Mouse (Mus musculus) heart, embryonic 10.5 days (tissue): ENCODE data around the gene Mob3a. TPM values are rescaled to one million over a fixed set of nuclear protein-coding genes. Genes with fewer than 3 reads are reported as not detected.

Source experiments
- DNase-seq: peaks from one replicate; pipeline ENCODE4 v3.0.0-alpha.2; 2017; ENCODE audit warnings: low spot score
- H3K27ac ChIP-seq: fragments of 300-500 bp; sonication (generic); 2 replicates; pipeline ENCODE4 v1.5.1; 2016; ENCODE audit warnings: mild to moderate bottlenecking
- H3K27me3 ChIP-seq: fragments of 300-500 bp; sonication (generic); 2 replicates; pipeline ENCODE4 v1.6.1; 2016; ENCODE audit warnings: mild to moderate bottlenecking; ENCODE audit not compliant: poor library complexity, insufficient read depth, severe bottlenecking
- H3K36me3 ChIP-seq: fragments of 300-500 bp; sonication (generic); 2 replicates; pipeline ENCODE4 v1.6.1; 2016; ENCODE audit warnings: mild to moderate bottlenecking, moderate library complexity
- H3K4me1 ChIP-seq: fragments of 300-500 bp; sonication (generic); 2 replicates; pipeline ENCODE4 v1.6.1; 2016; ENCODE audit warnings: mild to moderate bottlenecking
- H3K4me3 ChIP-seq: fragments of 300-500 bp; sonication (generic); 2 replicates; pipeline ENCODE4 v1.5.1; 2016; ENCODE audit warnings: mild to moderate bottlenecking, moderate library complexity
- H3K9me3 ChIP-seq: fragments of 300-500 bp; sonication (generic); 2 replicates; pipeline ENCODE4 v1.6.1; 2016; ENCODE audit warnings: mild to moderate bottlenecking, moderate library complexity
- WGBS: fragments of 180-500 bp; shearing (Covaris S2); methylation state at CpG from one replicate; pipeline ENCODE4 v1.1.7; 2016; 5-methylcytosine and 5-hydroxymethylcytosine counted together
- polyA plus RNA-seq: library from polyadenylated mRNA; unstranded; fragments of >200 nt; fragmentation: Nextera tagmentation; extraction: Ambion mirVana; gene quantifications from 2 replicates; pipeline ENCODE4 v1.2.1, GENCODE M21; 2016

Gene Mob3a
- polyA plus RNA-seq, 1 experiment from 2014 or later = 56.8 TPM

DNA sequence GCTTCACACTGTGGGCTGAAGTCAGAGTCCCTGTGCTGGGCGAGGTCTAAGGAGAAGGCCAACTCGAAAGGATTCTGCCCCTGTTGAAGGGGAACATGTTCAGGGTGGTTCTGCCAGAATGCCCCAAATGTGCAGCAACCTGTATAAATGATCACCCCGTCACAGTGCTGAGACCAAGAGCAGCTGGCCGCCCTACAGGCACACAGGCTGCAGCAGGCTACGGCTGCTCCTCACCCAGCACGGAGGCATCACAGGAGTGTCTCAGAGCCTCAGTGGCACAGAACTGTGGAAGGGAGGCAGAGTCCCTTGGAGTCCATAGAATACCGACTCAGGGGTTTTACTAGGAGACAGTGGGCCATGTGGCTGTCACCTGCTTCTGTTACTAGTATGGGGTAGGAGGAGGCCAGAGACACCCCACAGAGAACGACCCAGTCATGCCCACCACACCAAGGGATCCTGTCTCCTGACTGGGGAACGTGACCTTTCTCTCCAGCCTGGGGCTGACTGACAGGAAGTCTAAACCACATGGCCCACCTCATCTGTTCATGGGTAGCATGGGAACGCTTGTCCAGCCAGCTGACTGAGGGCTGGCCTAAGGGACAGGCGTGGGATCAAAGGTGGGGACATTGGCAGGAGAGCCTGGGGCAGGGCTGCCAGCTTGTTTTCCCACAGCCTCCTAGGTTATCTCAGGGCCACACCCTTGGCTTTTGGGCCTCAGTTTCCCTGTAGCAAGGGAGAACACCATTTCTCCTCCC, 29.7 kb downstream of the Mob3a start:
- 84% methylated on average over 11 of the region's 11 CpGs for WGBS
- H3K27me3 ChIP-seq = no peaks in the 10 kb centered on the region
- DNase-seq = no peak
- H3K27ac ChIP-seq = 0 out of 2 replicates have a peak overlapping the region, but pooled peaks have one; percentile 9
- peaks cover 55% of the 10 kb centered on the region for H3K4me1 ChIP-seq
- no peaks in the 10 kb centered on the region for H3K9me3 ChIP-seq
- peaks cover 61% of the 10 kb centered on the region for H3K36me3 ChIP-seq
- no peak overlapping the region for H3K4me3 ChIP-seq

DNA sequence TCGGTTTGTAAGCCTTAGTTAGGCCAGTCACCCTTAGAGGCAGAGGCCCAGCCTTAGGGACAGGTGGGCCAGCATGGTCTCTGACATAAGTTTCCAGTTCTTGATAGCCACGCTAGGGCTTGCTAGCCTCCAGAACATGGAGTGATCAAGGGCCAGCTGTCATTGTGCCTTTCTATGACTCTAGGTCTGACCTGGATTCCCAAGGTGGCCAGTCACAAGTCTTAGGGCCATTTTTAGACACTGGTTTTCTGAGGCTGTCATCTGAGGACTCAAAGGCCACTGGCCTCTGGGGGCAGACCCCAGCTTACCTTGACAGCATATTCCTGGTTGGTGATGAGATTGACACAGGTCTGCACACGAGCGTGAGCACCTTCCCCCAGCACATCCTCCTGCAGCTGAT, 30.5 kb downstream of the Mob3a start:
- Histone ChIP-seq H3K4me1 (peaks cover 55% of the 10 kb centered on the region), H3K36me3 (peaks cover 69% of the 10 kb centered on the region), H3K27ac (no peak overlapping the region), H3K27me3 (no peaks in the 10 kb centered on the region), H3K9me3 (no peaks in the 10 kb centered on the region), H3K4me3 (no peak overlapping the region)
- DNase-seq = no peak
- WGBS = 90% methylated on average over 4 of the region's 4 CpGs

DNA sequence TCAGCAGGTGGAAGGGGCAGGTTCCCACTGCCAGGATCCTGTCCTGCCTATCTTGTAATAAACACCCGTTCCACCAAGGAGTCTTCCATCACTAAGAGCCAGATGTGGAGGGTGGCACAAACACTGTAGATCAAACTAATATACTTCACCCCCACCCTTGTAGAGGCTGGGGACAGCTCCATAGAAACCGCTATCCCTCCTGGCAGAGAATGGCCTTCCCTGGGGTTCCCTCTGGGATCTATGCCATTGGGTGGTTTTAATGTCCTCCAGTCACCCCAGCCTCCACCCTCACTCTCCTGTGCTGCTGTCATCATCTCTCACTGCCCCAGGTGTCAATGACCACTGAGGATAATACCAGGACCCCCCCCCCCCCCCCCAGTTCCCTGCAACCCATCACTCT, 31.2 kb downstream of the Mob3a start:
- H3K27ac ChIP-seq = no peak overlapping the region
- H3K9me3 ChIP-seq = no peaks in the 10 kb centered on the region
- WGBS = 94% methylated on average over 2 of the region's 2 CpGs
- peaks cover 62% of the 10 kb centered on the region for H3K4me1 ChIP-seq
- no peak overlapping the region for H3K4me3 ChIP-seq
- H3K36me3 ChIP-seq = peaks cover 74% of the 10 kb centered on the region
- H3K27me3 ChIP-seq = no peaks in the 10 kb centered on the region
- DNase-seq = no peak

- H3K27ac ChIP-seq = 0 out of 2 replicates have a peak overlapping the region, but pooled peaks have one; percentile 0
- no peak for DNase-seq
- H3K4me3 ChIP-seq = no peak overlapping the region
- H3K9me3 ChIP-seq = no peaks in the 10 kb centered on the region
- peaks cover 65% of the 10 kb centered on the region for H3K4me1 ChIP-seq
- no peaks in the 10 kb centered on the region for H3K27me3 ChIP-seq
- 91% methylated on average over 7 of the region's 7 CpGs for WGBS
- peaks cover 74% of the 10 kb centered on the region for H3K36me3 ChIP-seq
Observed at GRCm38 (mm10) chr10:80669737-80670485, 31.9 kb downstream of the Mob3a start.

DNA sequence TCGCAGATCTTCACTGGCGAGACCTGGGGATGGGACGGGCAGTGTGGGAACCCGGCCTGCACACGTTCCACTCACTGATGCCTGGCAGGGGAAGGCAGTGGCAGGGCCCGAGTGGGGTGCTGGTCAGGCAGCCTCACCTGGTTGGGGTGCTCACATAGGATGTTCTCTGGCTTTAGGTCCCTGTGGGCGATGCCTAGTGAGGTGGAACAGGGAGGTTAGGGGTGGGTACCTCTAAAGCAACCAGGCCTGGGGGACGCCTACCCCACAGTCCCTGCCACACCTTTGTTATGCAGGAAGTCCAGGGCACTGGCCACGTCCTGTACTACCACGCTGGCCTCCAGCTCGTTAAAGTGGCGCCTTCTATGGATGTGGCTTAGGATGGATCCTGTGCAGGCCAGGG, 32.8 kb downstream of the Mob3a start:
- no peak for DNase-seq
- H3K36me3 ChIP-seq = peaks cover 74% of the 10 kb centered on the region
- peaks cover 65% of the 10 kb centered on the region for H3K4me1 ChIP-seq
- no peaks in the 10 kb centered on the region for H3K27me3 ChIP-seq
- WGBS = 87% methylated on average over 12 of the region's 12 CpGs
- no peak overlapping the region for H3K27ac ChIP-seq
- no peaks in the 10 kb centered on the region for H3K9me3 ChIP-seq
- no peak overlapping the region for H3K4me3 ChIP-seq

GRCm38 (mm10) chr10:80668614-80669013, 33.2 kb downstream of the Mob3a start:
- Histone ChIP-seq H3K27me3 (no peaks in the 10 kb centered on the region), H3K4me1 (peaks cover 65% of the 10 kb centered on the region), H3K27ac (no peak overlapping the region), H3K4me3 (no peak overlapping the region), H3K36me3 (peaks cover 71% of the 10 kb centered on the region), H3K9me3 (no peaks in the 10 kb centered on the region)
- DNase-seq = no peak
- 84% methylated on average over 11 of the region's 11 CpGs for WGBS

DNA sequence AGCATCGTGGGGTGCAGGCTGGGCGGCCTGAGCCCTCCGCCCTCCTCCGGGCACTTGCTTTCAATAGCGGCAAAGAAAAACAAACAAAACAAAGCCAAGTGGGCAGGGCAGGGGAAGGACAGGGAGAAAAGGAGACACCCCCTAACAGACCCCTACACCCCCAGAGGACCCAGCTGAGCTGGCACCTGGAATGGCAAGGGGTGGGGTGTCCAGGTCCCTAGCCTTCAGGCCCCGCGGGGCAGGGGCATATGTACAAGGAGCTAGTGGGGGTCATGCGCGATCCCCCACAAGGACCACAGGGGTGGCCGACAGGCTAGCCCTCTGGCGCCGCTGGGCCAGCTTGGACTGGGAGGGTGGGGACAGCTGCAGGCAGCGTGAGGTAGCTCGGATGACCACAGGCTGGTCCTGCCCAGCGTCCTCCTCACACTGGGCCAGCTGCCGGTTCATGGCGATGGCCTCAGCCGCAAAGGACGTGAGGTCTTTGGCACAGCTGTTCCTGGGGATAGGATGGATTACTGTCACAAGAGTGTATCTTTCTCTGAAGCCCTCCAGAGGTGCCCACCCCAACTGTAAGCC, 34.9 kb downstream of the Mob3a start:
- Histone ChIP-seq H3K27me3 (no peaks in the 10 kb centered on the region), H3K4me1 (peaks cover 59% of the 10 kb centered on the region), H3K36me3 (peaks cover 62% of the 10 kb centered on the region), H3K9me3 (no peaks in the 10 kb centered on the region), H3K4me3 (no peak overlapping the region), H3K27ac (no peak overlapping the region; the same call in 1 of the 2 replicates)
- DNase-seq = no peak
- WGBS = 85% methylated on average over 19 of the region's 19 CpGs

GRCm38 (mm10) chr10:80665981-80666733, 35.6 kb downstream of the Mob3a start:
- Histone ChIP-seq H3K4me1 (peaks cover 52% of the 10 kb centered on the region), H3K4me3 (0 out of 2 replicates have a peak overlapping the region, but pooled peaks have one; percentile 7), H3K27ac (no peak overlapping the region; the same call in 1 of the 2 replicates), H3K9me3 (no peaks in the 10 kb centered on the region), H3K36me3 (peaks cover 54% of the 10 kb centered on the region), H3K27me3 (no peaks in the 10 kb centered on the region)
- WGBS = 78% methylated on average over 10 of the region's 10 CpGs
- no peak for DNase-seq

DNA sequence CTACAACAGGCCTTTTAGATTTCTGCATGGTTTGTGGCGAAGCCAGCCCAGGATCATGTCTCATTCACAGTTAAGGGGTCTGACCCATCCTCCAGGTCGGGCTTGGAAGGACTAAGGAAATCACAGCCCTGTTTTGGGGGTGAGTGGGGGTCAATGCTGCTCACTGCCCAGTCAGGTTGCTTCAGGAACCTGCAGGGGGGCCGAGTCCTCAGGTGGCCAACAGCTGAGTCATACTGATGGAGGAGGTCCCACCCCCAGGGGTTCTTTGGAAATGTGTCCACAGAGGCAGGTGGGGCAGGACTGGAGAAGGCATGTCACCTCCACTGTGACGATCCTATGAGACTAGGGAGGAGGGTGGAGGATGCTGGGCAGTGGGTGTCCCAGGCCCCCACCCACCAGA, 36.3 kb downstream of the Mob3a start:
- no peak overlapping the region for H3K4me3 ChIP-seq
- no peaks in the 10 kb centered on the region for H3K9me3 ChIP-seq
- WGBS = 63% methylated on average over 4 of the region's 4 CpGs
- no peak for DNase-seq
- H3K27me3 ChIP-seq = no peaks in the 10 kb centered on the region
- H3K4me1 ChIP-seq = peaks cover 49% of the 10 kb centered on the region
- 0 out of 2 replicates have a peak overlapping the region, but pooled peaks have one; percentile 30 for H3K27ac ChIP-seq
- peaks cover 47% of the 10 kb centered on the region for H3K36me3 ChIP-seq

- H3K4me3 ChIP-seq = peak overlapping the region; percentile 32
- 8% methylated on average over 10 of the region's 10 CpGs for WGBS
- no peak for DNase-seq
Observed at GRCm38 (mm10) chr10:80665016-80665380, 36.8 kb downstream of the Mob3a start.

DNA sequence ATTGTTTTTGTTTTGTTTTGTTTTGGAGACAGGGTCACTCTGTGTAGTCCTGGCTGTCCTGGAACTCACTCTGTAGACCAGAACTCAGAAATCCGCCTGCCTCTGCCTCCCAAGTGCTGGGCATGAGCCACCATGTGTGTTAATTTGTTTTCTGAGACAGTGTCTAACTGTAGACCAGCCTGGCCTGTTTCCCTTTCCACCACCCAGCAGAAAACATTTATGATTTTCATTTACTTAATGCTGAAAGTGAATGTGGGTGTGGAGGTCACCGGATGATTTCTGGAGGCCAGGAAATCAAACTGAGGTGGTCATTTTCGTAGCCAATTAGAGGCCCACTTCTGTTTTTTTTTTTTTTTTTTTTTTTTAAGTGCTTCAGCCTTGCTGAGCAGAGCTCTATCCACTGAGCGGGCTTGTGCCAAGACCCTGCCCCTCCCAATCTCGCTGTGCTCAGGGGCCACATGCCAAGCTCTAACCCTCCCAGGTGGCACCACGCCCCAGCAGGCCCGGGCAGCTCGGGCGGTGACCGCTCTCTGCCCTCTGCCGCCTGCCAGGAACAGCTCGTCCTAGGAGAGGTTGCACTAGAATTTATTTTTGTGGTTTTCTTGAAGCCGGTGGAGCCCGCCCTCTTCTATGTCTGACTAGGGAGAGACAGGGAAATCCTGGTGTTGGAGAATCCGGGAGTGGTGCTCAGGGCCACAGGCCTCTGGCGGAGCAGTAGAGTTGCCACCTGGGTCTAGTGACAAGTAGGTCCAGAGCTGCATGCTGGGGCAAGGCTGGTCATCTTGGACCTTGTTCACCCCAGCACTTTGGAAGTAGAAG, 37.4 kb downstream of the Mob3a start:
- H3K4me3 ChIP-seq = peak overlapping the region; percentile 32
- H3K36me3 ChIP-seq = peaks cover 37% of the 10 kb centered on the region
- no peaks in the 10 kb centered on the region for H3K27me3 ChIP-seq
- H3K27ac ChIP-seq = peak overlapping the region; percentile 79
- H3K9me3 ChIP-seq = no peaks in the 10 kb centered on the region
- WGBS = 29% methylated on average over 16 of the region's 16 CpGs
- peaks cover 49% of the 10 kb centered on the region for H3K4me1 ChIP-seq
- DNase-seq = no peak

More at GRCm38 (mm10) chr10:80665016-80665380, 36.8 kb downstream of the Mob3a start:
- H3K36me3 ChIP-seq = peaks cover 43% of the 10 kb centered on the region
- peaks cover 49% of the 10 kb centered on the region for H3K4me1 ChIP-seq
- no peaks in the 10 kb centered on the region for H3K27me3 ChIP-seq
- H3K9me3 ChIP-seq = no peaks in the 10 kb centered on the region
- H3K27ac ChIP-seq = peak overlapping the region; percentile 79
